Mouse (Mus musculus) left cerebral cortex, adult 9 months (tissue): ENCODE measurements at regions not wholly inside any gene's neighbourhood (a gene's known extent, or its start where the extent isn't known, plus 50 kb on each side); places are given as distances from the start of the nearest gene placed in this dataset.

ENCODE experiments used
- DNase-seq, 2 experiments: peaks; one replicate each; pipeline ENCODE4 v3.0.0; 2022; ENCODE audit warnings: low spot score in 2 of 2

DNA sequence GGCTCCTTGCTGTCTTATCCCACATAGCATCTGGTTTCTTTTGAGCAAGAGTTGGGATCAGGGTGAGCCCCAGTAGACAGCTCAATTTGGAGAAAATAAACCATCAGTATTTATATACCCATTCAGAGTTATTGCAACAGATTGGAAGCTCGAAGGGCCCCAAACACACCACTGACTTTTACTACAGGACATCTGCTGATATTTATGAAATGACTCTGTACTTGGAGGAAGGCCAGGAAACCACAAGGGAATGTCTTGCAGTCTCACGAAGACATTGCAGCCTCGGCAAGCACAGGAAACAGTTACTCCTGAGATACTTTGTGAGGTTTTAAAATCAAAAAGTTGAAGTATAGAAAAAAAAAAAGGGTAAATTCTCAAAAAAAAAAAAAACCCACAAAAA, 375.1 kb upstream of the 4931408C20Rik start:
- DNase-seq = peak in 1 of 2 experiments; percentile 9
